Mouse (Mus musculus): Measurements from ENCODE around the gene Ehd4. TPM values are rescaled to one million over a fixed set of nuclear protein-coding genes. Genes with fewer than 3 reads are reported as not detected.

Ehd4 gene
- 50.4 and 54.0 TPM in 2 replicates for polyA plus RNA-seq (2015; fragmentation: Nextera tagmentation; extraction: Ambion mirVana)

DNA sequence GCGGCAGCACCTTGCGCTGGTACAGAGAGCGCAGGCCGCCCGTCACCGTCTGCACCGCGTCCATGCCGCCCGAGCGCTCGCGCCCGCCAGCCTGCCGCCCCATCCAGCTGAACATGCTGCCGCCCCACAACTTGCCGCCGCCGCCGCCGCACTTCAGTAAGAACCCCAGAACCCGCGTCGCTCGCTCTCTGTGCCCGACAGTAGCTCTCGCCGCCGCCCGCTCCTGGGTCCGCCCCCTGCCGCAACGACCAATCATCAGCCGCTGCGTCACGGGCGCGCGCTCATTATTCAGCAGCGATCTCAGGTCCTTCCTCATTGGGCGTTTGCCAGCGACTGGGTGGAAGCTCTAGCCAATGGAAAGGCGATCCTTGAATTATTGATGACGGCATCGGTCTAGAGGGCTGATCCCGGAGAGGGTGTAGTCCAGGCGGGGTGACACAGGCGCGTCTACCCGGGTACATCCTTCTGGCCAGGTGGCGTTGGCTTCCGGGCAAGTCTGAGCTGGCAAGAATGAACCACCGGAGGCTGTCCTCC, at the start of gene Ehd4:
Gene Ehd4 (minus strand): TSS at position 246 of the 534 bp plus-strand sequence.
- Histone ChIP-seq H3K9me3 (ENCODE audit: low read length) (0 out of 2 replicates have a peak, but pooled peaks cover 3% of the 10 kb centered on the region), H3K27me3 (ENCODE audit: insufficient read depth, low read length) (no peaks in the 10 kb centered on the region), H3K4me2 (replicated peaks; ENCODE audit: low read depth, low read length) (peak within 1 kb of the TSS; percentile 96), H3K9ac (replicated peaks; ENCODE audit: low read length) (peak within 1 kb of the TSS; percentile 64), H3K4me1 (ENCODE audit: insufficient read depth, low read length) (0 out of 2 replicates have a peak, but pooled peaks cover 12% of the 10 kb centered on the region), H3K36me3 (ENCODE audit: insufficient read depth, low read length) (no peaks in the 10 kb centered on the region), H3K27ac (ENCODE audit: low read length) (peak within 1 kb of the TSS; percentile 56), H3K4me3 (ENCODE audit: low read length) (peak within 1 kb of the TSS; percentile 81)
- peak; percentile 99 for ATAC-seq (ENCODE audit: low FRiP score, low TSS enrichment)
- under 1% methylated on average over 51 of the region's 53 CpGs for WGBS

DNA sequence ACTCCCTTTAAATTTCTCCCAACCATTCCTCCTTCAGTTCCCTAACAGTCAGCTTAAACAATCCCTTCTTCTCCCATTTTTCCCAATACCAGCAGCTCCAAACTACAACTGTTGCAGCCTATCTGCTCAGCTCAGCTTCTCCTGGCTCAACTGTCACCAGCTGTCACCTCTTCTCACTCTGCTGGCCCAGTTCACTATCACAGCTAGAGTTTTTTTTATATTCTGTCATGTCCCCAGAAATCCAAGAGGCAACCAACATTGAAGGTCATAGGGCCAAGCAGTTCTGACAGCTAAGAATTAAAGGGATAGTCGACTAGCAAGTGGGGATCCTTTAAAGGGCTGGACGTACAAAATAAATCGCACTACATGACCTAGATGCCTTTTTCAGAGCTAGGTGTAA, 49.3 kb upstream of the Ehd4 start:
- 47% methylated on average over 3 of the region's 3 CpGs for WGBS
- H3K4me1 ChIP-seq (ENCODE audit: insufficient read depth, low read length) = no peaks in the 10 kb centered on the region
- H3K9me3 ChIP-seq (ENCODE audit: low read length) = no peaks in the 10 kb centered on the region
- no peaks in the 10 kb centered on the region for H3K27me3 ChIP-seq (ENCODE audit: insufficient read depth, low read length)
- no peak overlapping the region for H3K9ac ChIP-seq (replicated peaks; ENCODE audit: low read length)
- ATAC-seq (ENCODE audit: low FRiP score, low TSS enrichment) = no peak
- no peak overlapping the region for H3K4me3 ChIP-seq (ENCODE audit: low read length)
- H3K4me2 ChIP-seq (replicated peaks; ENCODE audit: low read depth, low read length) = no peak overlapping the region
- H3K27ac ChIP-seq (ENCODE audit: low read length) = no peak overlapping the region
- no peaks in the 10 kb centered on the region for H3K36me3 ChIP-seq (ENCODE audit: insufficient read depth, low read length)

DNA sequence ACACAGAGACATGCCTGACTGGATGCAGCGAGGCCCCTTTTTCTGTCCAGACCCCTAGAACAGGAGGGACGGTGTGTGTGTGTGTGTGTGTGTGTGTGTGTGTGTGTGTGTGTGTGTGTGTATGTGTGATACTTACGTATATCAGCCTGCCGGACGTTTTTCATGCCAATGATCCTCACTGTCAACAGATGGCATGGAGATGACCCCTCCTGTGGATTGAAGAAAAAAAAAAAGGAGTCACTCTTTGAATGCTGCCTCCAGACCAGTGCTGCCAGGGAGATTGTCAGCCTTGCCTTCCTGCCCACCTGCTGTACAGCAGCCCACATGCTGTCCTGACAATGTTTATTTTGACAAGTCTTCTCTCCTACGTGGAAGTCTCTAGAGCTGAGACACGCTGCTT, 45.7 kb upstream of the Ehd4 start:
- 59% methylated on average over 7 of the region's 7 CpGs for WGBS
- no peaks in the 10 kb centered on the region for H3K36me3 ChIP-seq (ENCODE audit: insufficient read depth, low read length)
- ATAC-seq (ENCODE audit: low FRiP score, low TSS enrichment) = no peak
- no peaks in the 10 kb centered on the region for H3K27me3 ChIP-seq (ENCODE audit: insufficient read depth, low read length)
- no peak overlapping the region for H3K27ac ChIP-seq (ENCODE audit: low read length)
- H3K9ac ChIP-seq (replicated peaks; ENCODE audit: low read length) = no peak overlapping the region
- no peaks in the 10 kb centered on the region for H3K9me3 ChIP-seq (ENCODE audit: low read length)
- H3K4me2 ChIP-seq (replicated peaks; ENCODE audit: low read depth, low read length) = no peak overlapping the region
- H3K4me3 ChIP-seq (ENCODE audit: low read length) = no peak overlapping the region
- no peaks in the 10 kb centered on the region for H3K4me1 ChIP-seq (ENCODE audit: insufficient read depth, low read length)

DNA sequence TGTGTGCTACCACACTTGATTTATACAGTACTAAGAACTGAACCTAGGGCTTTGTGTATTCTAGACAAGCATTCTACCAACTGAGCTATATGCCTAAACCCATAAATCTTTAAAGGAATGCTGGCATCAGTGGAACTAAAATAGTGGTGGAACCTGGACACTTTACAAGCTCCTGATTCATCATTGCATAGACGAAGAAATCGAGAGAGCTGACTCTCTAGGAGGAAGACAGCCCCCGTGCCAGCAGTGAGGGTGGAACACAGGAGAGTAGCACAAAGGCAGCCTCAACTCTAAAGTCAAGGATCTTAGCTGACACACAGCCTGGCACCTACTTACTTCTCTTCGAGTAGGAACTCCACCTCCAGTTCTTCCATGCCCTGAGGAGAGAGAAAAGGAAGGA, 33.8 kb upstream of the Ehd4 start:
- Histone ChIP-seq H3K4me1 (ENCODE audit: insufficient read depth, low read length) (no peaks in the 10 kb centered on the region), H3K4me3 (ENCODE audit: low read length) (no peak overlapping the region), H3K27me3 (ENCODE audit: insufficient read depth, low read length) (no peaks in the 10 kb centered on the region), H3K9me3 (ENCODE audit: low read length) (no peaks in the 10 kb centered on the region), H3K4me2 (replicated peaks; ENCODE audit: low read depth, low read length) (no peak overlapping the region), H3K36me3 (ENCODE audit: insufficient read depth, low read length) (no peaks in the 10 kb centered on the region), H3K9ac (replicated peaks; ENCODE audit: low read length) (no peak overlapping the region), H3K27ac (ENCODE audit: low read length) (no peak overlapping the region)
- ATAC-seq (ENCODE audit: low FRiP score, low TSS enrichment) = no peak
- 91% methylated on average over 4 of the region's 4 CpGs for WGBS

DNA sequence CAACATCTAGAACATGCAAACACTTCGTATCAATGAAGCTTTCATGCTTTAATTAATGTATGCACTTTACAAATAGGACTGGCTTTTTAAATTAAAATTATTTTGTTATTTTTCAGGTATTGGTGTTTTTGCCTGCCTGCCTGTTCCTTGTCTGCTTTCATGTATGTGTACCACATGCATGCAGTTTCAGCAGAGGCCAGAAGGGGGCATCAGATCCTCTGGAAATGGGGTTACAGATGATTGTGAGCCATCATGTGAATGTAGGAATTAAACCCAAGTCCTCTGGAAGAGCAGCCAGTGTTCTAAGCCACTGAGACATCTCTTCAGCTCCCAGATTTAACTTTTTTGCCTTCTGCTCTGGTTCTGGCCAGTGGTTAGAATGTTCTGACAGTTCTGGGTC, 33.2 kb upstream of the Ehd4 start:
- no peak overlapping the region for H3K9ac ChIP-seq (replicated peaks; ENCODE audit: low read length)
- H3K9me3 ChIP-seq (ENCODE audit: low read length) = no peaks in the 10 kb centered on the region
- H3K4me3 ChIP-seq (ENCODE audit: low read length) = no peak overlapping the region
- H3K4me1 ChIP-seq (ENCODE audit: insufficient read depth, low read length) = no peaks in the 10 kb centered on the region
- no peaks in the 10 kb centered on the region for H3K27me3 ChIP-seq (ENCODE audit: insufficient read depth, low read length)
- 94% methylated on average over 1 of the region's 1 CpGs for WGBS
- H3K27ac ChIP-seq (ENCODE audit: low read length) = no peak overlapping the region
- no peak for ATAC-seq (ENCODE audit: low FRiP score, low TSS enrichment)
- H3K36me3 ChIP-seq (ENCODE audit: insufficient read depth, low read length) = no peaks in the 10 kb centered on the region
- no peak overlapping the region for H3K4me2 ChIP-seq (replicated peaks; ENCODE audit: low read depth, low read length)

DNA sequence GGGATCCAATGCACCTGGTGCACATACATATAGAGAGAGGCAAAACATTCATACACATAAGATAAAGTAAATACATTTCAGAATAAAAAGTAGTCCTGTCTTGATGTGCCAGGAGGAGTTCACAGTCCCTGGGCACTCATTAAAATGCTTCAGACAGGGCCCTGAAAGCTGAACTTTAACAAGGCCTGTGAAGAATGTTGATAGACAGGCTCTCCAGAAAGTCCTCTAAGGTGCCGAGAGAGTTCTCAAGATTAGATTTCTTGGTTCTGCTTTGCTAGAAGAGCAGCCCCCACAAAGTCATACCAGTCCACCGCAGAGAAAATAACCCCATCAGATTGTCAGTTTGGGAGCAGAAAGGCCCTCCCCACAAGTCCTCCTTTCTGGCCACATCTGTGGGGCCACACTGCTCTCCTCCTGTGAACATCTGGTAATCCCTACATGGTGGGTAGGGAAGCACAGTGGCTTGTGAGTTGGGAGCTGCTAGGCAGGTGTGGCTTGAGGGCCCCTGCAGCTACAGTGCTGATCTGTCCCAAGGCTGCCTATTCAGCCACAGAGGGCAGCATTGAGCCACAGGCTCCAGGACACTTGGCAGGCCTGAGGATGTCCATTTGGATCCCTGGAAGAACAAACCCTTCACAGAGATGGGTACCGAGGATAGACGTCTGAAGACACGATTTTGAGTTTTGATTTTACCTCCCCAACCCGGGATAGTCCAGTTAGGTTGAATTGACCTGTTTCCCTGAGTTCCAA, 31.3 kb upstream of the Ehd4 start:
- 70% methylated on average over 6 of the region's 6 CpGs for WGBS

DNA sequence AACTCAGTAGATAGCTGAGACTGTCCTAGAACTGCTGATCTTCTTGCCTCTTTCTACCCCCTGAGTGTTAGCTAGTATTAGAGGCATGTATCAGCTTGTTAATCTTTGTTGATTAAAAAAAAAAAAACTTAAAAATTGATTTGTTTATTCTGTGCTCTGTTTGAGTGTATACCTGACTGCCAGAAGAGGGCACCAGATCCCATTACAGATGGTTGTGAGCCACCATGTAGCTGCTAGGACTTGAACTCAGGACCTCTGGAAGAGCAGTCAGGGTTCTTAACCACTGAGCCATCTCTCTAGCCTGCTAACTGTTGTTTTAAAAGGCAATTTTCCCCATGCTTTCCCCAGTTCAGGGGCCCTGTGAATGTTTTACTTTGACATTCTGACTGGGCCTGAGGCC, 24.5 kb upstream of the Ehd4 start:
- no peaks in the 10 kb centered on the region for H3K9me3 ChIP-seq (ENCODE audit: low read length)
- no peaks in the 10 kb centered on the region for H3K36me3 ChIP-seq (ENCODE audit: insufficient read depth, low read length)
- H3K4me2 ChIP-seq (replicated peaks; ENCODE audit: low read depth, low read length) = no peak overlapping the region
- H3K4me1 ChIP-seq (ENCODE audit: insufficient read depth, low read length) = no peaks in the 10 kb centered on the region
- no peak overlapping the region for H3K4me3 ChIP-seq (ENCODE audit: low read length)
- no peak overlapping the region for H3K27ac ChIP-seq (ENCODE audit: low read length)
- H3K27me3 ChIP-seq (ENCODE audit: insufficient read depth, low read length) = no peaks in the 10 kb centered on the region
- H3K9ac ChIP-seq (replicated peaks; ENCODE audit: low read length) = no peak overlapping the region
- ATAC-seq (ENCODE audit: low FRiP score, low TSS enrichment) = no peak

More for the DNA sequence above, 31.3 kb upstream of the Ehd4 start:
- ATAC-seq (ENCODE audit: low FRiP score, low TSS enrichment) = no peak
- no peak overlapping the region for H3K9ac ChIP-seq (replicated peaks; ENCODE audit: low read length)
- H3K4me1 ChIP-seq (ENCODE audit: insufficient read depth, low read length) = no peaks in the 10 kb centered on the region
- no peak overlapping the region for H3K4me3 ChIP-seq (ENCODE audit: low read length)
- no peaks in the 10 kb centered on the region for H3K9me3 ChIP-seq (ENCODE audit: low read length)
- H3K36me3 ChIP-seq (ENCODE audit: insufficient read depth, low read length) = no peaks in the 10 kb centered on the region
- no peak overlapping the region for H3K27ac ChIP-seq (ENCODE audit: low read length)
- no peaks in the 10 kb centered on the region for H3K27me3 ChIP-seq (ENCODE audit: insufficient read depth, low read length)
- no peak overlapping the region for H3K4me2 ChIP-seq (replicated peaks; ENCODE audit: low read depth, low read length)

DNA sequence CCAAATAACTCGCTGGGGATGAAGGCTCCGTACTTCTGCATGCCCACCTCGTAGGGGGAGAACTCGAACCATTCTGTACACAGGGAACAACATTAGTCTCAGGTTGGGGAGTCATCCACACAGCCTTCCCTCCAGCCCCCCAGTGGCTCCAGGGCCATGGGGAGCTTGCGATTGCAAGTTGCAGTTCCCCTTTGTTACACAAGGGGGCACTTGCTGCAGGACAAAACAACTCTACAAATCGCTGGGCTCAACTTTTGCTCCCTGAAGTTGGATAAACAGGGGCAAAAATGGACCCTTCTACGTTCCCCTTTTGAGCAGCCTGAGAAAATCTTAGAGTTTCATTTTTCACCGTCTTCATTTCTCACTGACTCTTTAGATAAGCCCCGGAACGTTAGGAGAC, 19.3 kb upstream of the Ehd4 start:
- Histone ChIP-seq H3K4me2 (replicated peaks; ENCODE audit: low read depth, low read length) (no peak overlapping the region), H3K4me1 (ENCODE audit: insufficient read depth, low read length) (no peaks in the 10 kb centered on the region)

DNA sequence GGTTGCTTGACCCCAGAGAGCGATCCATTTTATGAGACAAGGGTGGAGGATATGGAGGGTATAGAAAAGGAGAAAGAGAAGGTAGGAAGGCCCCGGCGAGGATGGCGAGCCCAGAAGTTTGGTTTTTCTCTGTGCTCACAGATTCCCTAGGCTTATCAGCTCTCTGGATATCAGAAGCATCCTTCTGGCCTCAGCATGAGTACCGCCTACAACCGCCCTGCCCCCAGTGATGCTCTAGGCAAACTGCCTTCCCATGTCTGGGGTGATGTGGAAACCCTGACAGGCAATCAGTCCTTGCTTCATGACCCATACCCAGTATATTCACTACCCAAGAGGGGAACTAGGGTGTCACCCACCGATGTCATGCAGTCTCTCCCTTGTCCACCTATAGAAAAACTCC, 17.0 kb upstream of the Ehd4 start:
- H3K4me2 ChIP-seq (replicated peaks; ENCODE audit: low read depth, low read length) = no peak overlapping the region
- H3K9me3 ChIP-seq (ENCODE audit: low read length) = no peaks in the 10 kb centered on the region
- 88% methylated on average over 7 of the region's 7 CpGs for WGBS
- no peaks in the 10 kb centered on the region for H3K27me3 ChIP-seq (ENCODE audit: insufficient read depth, low read length)
- H3K27ac ChIP-seq (ENCODE audit: low read length) = no peak overlapping the region
- H3K4me3 ChIP-seq (ENCODE audit: low read length) = no peak overlapping the region
- H3K4me1 ChIP-seq (ENCODE audit: insufficient read depth, low read length) = no peaks in the 10 kb centered on the region
- H3K9ac ChIP-seq (replicated peaks; ENCODE audit: low read length) = no peak overlapping the region
- no peak for ATAC-seq (ENCODE audit: low FRiP score, low TSS enrichment)
- H3K36me3 ChIP-seq (ENCODE audit: insufficient read depth, low read length) = no peaks in the 10 kb centered on the region

More for the DNA sequence above, 19.3 kb upstream of the Ehd4 start:
- Histone ChIP-seq H3K36me3 (ENCODE audit: insufficient read depth, low read length) (no peaks in the 10 kb centered on the region), H3K27ac (ENCODE audit: low read length) (no peak overlapping the region), H3K4me3 (ENCODE audit: low read length) (no peak overlapping the region), H3K9ac (replicated peaks; ENCODE audit: low read length) (no peak overlapping the region), H3K27me3 (ENCODE audit: insufficient read depth, low read length) (no peaks in the 10 kb centered on the region), H3K9me3 (ENCODE audit: low read length) (no peaks in the 10 kb centered on the region)
- no peak for ATAC-seq (ENCODE audit: low FRiP score, low TSS enrichment)
- 23% methylated on average over 10 of the region's 10 CpGs for WGBS

DNA sequence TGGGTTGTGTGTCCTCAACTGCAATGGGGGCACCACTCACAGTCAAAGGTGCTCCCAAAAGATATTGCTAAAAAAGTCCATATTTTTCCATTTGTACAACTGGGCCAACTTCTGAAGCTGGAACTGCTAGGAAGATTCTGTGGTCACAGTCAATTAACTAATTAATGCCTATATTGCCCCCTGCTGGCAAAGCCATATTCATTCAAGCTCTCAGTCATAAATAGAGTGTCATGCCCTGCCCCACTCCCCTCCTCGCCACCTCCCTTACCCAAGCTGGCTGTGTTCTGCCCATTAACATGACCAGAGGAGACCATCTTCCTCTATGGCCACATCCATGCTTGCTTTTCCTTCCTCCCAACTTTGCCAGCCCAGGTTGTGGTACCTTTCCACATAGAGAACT, 16.3 kb upstream of the Ehd4 start:
- Histone ChIP-seq H3K9ac (replicated peaks; ENCODE audit: low read length) (no peak overlapping the region), H3K4me1 (ENCODE audit: insufficient read depth, low read length) (no peaks in the 10 kb centered on the region), H3K4me3 (ENCODE audit: low read length) (no peak overlapping the region), H3K27ac (ENCODE audit: low read length) (no peak overlapping the region), H3K4me2 (replicated peaks; ENCODE audit: low read depth, low read length) (no peak overlapping the region), H3K36me3 (ENCODE audit: insufficient read depth, low read length) (no peaks in the 10 kb centered on the region), H3K27me3 (ENCODE audit: insufficient read depth, low read length) (no peaks in the 10 kb centered on the region), H3K9me3 (ENCODE audit: low read length) (no peaks in the 10 kb centered on the region)
- WGBS = 24% methylated on average over 1 of the region's 1 CpGs
- ATAC-seq (ENCODE audit: low FRiP score, low TSS enrichment) = 0 out of 2 replicates have a peak, but pooled peaks have one; percentile 27
